Mouse (Mus musculus) embryonic facial prominence, embryonic 12.5 days (tissue): ENCODE data around the gene Rrp36. TPM values are rescaled to one million over a fixed set of nuclear protein-coding genes. Genes with fewer than 3 reads are reported as not detected.

Experiments used
- ATAC-seq: fragments of 200-750 bp; cut with Nextera tagmentation; 2 replicates; pipeline ENCODE4 v1.8.0; 2017; ENCODE audit not compliant: insufficient number of reproducible peaks, insufficient read depth, low FRiP score, low TSS enrichment
- H3K27ac ChIP-seq: fragments of 300-500 bp; sonication (generic); 2 replicates; pipeline ENCODE4 v1.5.1; 2016; ENCODE audit warnings: mild to moderate bottlenecking
- H3K27me3 ChIP-seq: fragments of 300-500 bp; sonication (generic); 2 replicates; pipeline ENCODE4 v1.6.1; 2016; ENCODE audit warnings: mild to moderate bottlenecking, moderate library complexity
- H3K36me3 ChIP-seq: fragments of 300-500 bp; sonication (generic); 2 replicates; pipeline ENCODE4 v1.6.1; 2016; ENCODE audit warnings: mild to moderate bottlenecking
- H3K4me1 ChIP-seq: fragments of 300-500 bp; sonication (generic); 2 replicates; pipeline ENCODE4 v1.6.1; 2016
- H3K4me2 ChIP-seq: fragments of 300-500 bp; sonication (generic); replicated peaks from 2 replicates; pipeline ENCODE4 v1.6.1; 2016; ENCODE audit warnings: mild to moderate bottlenecking, moderate library complexity
- H3K4me3 ChIP-seq: fragments of 300-500 bp; sonication (generic); 2 replicates; pipeline ENCODE4 v1.5.1; 2016; ENCODE audit warnings: mild to moderate bottlenecking
- H3K9ac ChIP-seq: fragments of 300-500 bp; sonication (generic); 2 replicates; pipeline ENCODE4 v1.6.1; 2016; ENCODE audit warnings: mild to moderate bottlenecking, moderate library complexity
- H3K9me3 ChIP-seq: fragments of 300-500 bp; sonication (generic); 2 replicates; pipeline ENCODE4 v1.6.1; 2016; ENCODE audit warnings: mild to moderate bottlenecking, moderate library complexity
- WGBS: fragments of 180-500 bp; shearing (Covaris S2); methylation state at CpG from one replicate; pipeline ENCODE4 v1.1.7; 2016; 5-methylcytosine and 5-hydroxymethylcytosine counted together
- polyA plus RNA-seq: library from polyadenylated mRNA; unstranded; fragments of >200 nt; fragmentation: Nextera tagmentation; extraction: Ambion mirVana; gene quantifications from 2 replicates; pipeline ENCODE4 v1.2.1, GENCODE M21; 2016

Rrp36 gene
- polyA plus RNA-seq, 1 experiment from 2014 or later = 62.6 TPM

GRCm38 (mm10) chr17:46703971-46704886, 30.1 kb upstream of the Rrp36 start:
- H3K27me3 ChIP-seq = no peaks in the 10 kb centered on the region
- 5% methylated on average over 40 of the region's 41 CpGs for WGBS
- peak overlapping the region; percentile 96 for H3K9ac ChIP-seq

DNA sequence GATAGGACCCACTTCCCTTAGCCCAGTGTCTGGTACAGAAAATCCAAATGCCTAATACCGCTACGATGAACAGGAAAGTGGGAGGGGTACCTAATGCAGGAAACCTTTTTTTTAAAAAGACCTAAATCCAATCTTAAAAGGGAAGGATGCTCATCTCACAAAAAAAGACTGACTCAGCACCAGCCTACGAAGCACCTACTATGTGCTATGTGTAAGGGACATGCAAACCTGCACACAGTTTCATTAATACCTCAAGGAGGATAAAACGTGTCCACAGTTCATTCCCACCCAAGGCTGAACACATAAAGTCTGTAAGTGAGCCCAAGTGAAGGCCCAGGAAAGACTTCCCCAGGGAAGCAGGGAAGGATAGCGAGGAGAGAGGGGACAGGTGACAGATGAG, 28.4 kb upstream of the Rrp36 start:
- Histone ChIP-seq H3K4me1 (peaks cover 35% of the 10 kb centered on the region), H3K36me3 (peaks cover 28% of the 10 kb centered on the region), H3K9ac (peak overlapping the region; percentile 96; the same call in 1 of the 2 replicates), H3K27ac (no peak overlapping the region), H3K27me3 (no peaks in the 10 kb centered on the region), H3K4me2 (peak overlapping the region; percentile 86), H3K4me3 (0 out of 2 replicates have a peak overlapping the region, but pooled peaks have one; percentile 89), H3K9me3 (no peaks in the 10 kb centered on the region)
- ATAC-seq = no peak
- WGBS = 86% methylated on average over 5 of the region's 5 CpGs

More at GRCm38 (mm10) chr17:46703971-46704886, 30.1 kb upstream of the Rrp36 start:
- Histone ChIP-seq H3K36me3 (peaks cover 12% of the 10 kb centered on the region), H3K4me2 (peak overlapping the region; percentile 86), H3K9me3 (no peaks in the 10 kb centered on the region), H3K27ac (peak overlapping the region; percentile 92), H3K4me3 (peak overlapping the region; percentile 89), H3K4me1 (peaks cover 35% of the 10 kb centered on the region)
- peak; percentile 78 for ATAC-seq

GRCm38 (mm10) chr17:46702100-46702499, 27.9 kb upstream of the Rrp36 start:
- peaks cover 35% of the 10 kb centered on the region for H3K4me1 ChIP-seq
- 90% methylated on average over 12 of the region's 12 CpGs for WGBS
- no peaks in the 10 kb centered on the region for H3K27me3 ChIP-seq
- H3K9ac ChIP-seq = 0 out of 2 replicates have a peak overlapping the region, but pooled peaks have one; percentile 31
- no peaks in the 10 kb centered on the region for H3K9me3 ChIP-seq
- H3K36me3 ChIP-seq = peaks cover 32% of the 10 kb centered on the region
- no peak for ATAC-seq
- H3K27ac ChIP-seq = no peak overlapping the region
- H3K4me2 ChIP-seq = no peak overlapping the region; the same call in 1 of the 2 replicates
- no peak overlapping the region for H3K4me3 ChIP-seq

- Histone ChIP-seq H3K27me3 (no peaks in the 10 kb centered on the region), H3K4me2 (no peak overlapping the region; the same call in 1 of the 2 replicates), H3K9ac (peak overlapping the region; percentile 31; the same call in 1 of the 2 replicates), H3K4me1 (peaks cover 34% of the 10 kb centered on the region), H3K9me3 (no peaks in the 10 kb centered on the region), H3K27ac (peak overlapping the region; percentile 46; the same call in 1 of the 2 replicates), H3K4me3 (no peak overlapping the region), H3K36me3 (peaks cover 33% of the 10 kb centered on the region)
- WGBS = 86% methylated on average over 12 of the region's 12 CpGs
- no peak for ATAC-seq
These were observed 27.3 kb upstream of the Rrp36 start for GRCm38 (mm10) chr17:46701489-46701888.

- Histone ChIP-seq H3K36me3 (peaks cover 38% of the 10 kb centered on the region), H3K4me3 (no peak overlapping the region), H3K4me1 (peaks cover 24% of the 10 kb centered on the region), H3K9ac (no peak overlapping the region), H3K9me3 (no peaks in the 10 kb centered on the region), H3K27ac (no peak overlapping the region), H3K4me2 (no peak overlapping the region), H3K27me3 (no peaks in the 10 kb centered on the region)
- no peak for ATAC-seq
- WGBS = 92% methylated on average over 3 of the region's 3 CpGs
These were observed 25.8 kb upstream of the Rrp36 start for GRCm38 (mm10) chr17:46699912-46700311.

GRCm38 (mm10) chr17:46699245-46699644, 25.1 kb upstream of the Rrp36 start:
- 82% methylated on average over 5 of the region's 5 CpGs for WGBS
- Histone ChIP-seq H3K4me3 (no peak overlapping the region), H3K4me1 (peaks cover 24% of the 10 kb centered on the region), H3K4me2 (no peak overlapping the region), H3K9ac (no peak overlapping the region), H3K27ac (no peak overlapping the region), H3K9me3 (no peaks in the 10 kb centered on the region), H3K27me3 (no peaks in the 10 kb centered on the region), H3K36me3 (peaks cover 38% of the 10 kb centered on the region)
- ATAC-seq = no peak

DNA sequence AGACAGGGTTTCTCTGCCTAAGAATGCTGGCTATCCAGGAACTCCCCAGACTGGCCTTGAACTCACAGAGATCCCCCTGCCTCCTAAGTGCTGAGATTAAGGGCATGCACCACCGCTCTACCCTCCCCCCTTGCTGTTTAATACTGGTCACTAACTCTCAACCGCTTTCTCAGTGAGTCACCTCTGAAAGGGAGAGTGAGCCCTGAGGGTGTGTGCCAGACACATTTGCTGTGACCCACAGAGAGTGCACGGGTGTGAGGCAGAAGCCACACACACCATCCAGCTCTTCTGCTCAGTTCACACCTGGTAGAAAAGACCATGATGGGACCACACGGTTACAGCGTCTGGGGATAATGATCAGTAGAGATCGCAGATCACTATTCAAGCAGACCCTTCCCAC, 24.4 kb upstream of the Rrp36 start:
- Histone ChIP-seq H3K9ac (no peak overlapping the region), H3K27ac (no peak overlapping the region), H3K4me2 (no peak overlapping the region), H3K4me3 (no peak overlapping the region), H3K36me3 (peaks cover 41% of the 10 kb centered on the region), H3K4me1 (peaks cover 17% of the 10 kb centered on the region), H3K27me3 (no peaks in the 10 kb centered on the region), H3K9me3 (no peaks in the 10 kb centered on the region)
- WGBS = 88% methylated on average over 6 of the region's 6 CpGs
- no peak for ATAC-seq

GRCm38 (mm10) chr17:46694517-46695063, 20.4 kb upstream of the Rrp36 start:
- no peaks in the 10 kb centered on the region for H3K4me1 ChIP-seq
- H3K27me3 ChIP-seq = no peaks in the 10 kb centered on the region
- H3K9ac ChIP-seq = no peak overlapping the region
- H3K9me3 ChIP-seq = no peaks in the 10 kb centered on the region
- H3K4me3 ChIP-seq = no peak overlapping the region
- 97% methylated on average over 1 of the region's 1 CpGs for WGBS
- ATAC-seq = no peak
- H3K36me3 ChIP-seq = peaks cover 47% of the 10 kb centered on the region
- H3K4me2 ChIP-seq = no peak overlapping the region
- H3K27ac ChIP-seq = no peak overlapping the region

GRCm38 (mm10) chr17:46691390-46691789, 17.2 kb upstream of the Rrp36 start:
- Histone ChIP-seq H3K4me1 (no peaks in the 10 kb centered on the region), H3K36me3 (peaks cover 31% of the 10 kb centered on the region), H3K27ac (no peak overlapping the region), H3K27me3 (no peaks in the 10 kb centered on the region), H3K4me2 (no peak overlapping the region), H3K4me3 (no peak overlapping the region), H3K9me3 (no peaks in the 10 kb centered on the region), H3K9ac (no peak overlapping the region)
- 93% methylated on average over 2 of the region's 2 CpGs for WGBS
- ATAC-seq = no peak

- ATAC-seq = no peak
- no peak overlapping the region for H3K4me2 ChIP-seq
- H3K4me1 ChIP-seq = no peaks in the 10 kb centered on the region
- H3K4me3 ChIP-seq = no peak overlapping the region
- no peak overlapping the region for H3K9ac ChIP-seq
- no peaks in the 10 kb centered on the region for H3K27me3 ChIP-seq
- H3K27ac ChIP-seq = no peak overlapping the region
- H3K36me3 ChIP-seq = peaks cover 34% of the 10 kb centered on the region
- WGBS = 91% methylated on average over 12 of the region's 12 CpGs
- H3K9me3 ChIP-seq = no peaks in the 10 kb centered on the region
These were observed 16.5 kb upstream of the Rrp36 start for GRCm38 (mm10) chr17:46690665-46691064.

DNA sequence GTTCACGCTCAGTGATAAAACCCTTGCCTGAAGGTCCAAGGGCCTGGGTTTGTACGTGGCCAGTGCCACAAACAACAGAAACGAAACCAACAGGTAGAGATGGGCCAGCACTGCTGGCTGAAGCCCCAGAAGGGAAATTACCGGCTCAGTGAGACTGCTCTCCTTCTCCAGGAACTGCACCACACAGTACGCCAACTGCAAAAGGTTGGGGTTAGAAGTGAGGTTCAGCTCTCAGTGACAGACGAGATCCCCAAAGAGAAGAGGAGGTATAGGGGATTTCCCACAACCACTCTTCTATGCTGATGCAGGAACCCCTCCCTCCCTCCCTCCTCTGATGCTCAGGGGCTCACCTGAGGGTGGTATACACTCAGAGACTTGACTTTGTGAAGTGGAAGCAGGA, 11.8 kb upstream of the Rrp36 start:
- 93% methylated on average over 6 of the region's 6 CpGs for WGBS
- H3K4me3 ChIP-seq = no peak overlapping the region
- H3K36me3 ChIP-seq = peaks cover 53% of the 10 kb centered on the region
- peaks cover 9% of the 10 kb centered on the region for H3K4me1 ChIP-seq
- no peaks in the 10 kb centered on the region for H3K9me3 ChIP-seq
- H3K27ac ChIP-seq = no peak overlapping the region
- H3K9ac ChIP-seq = no peak overlapping the region
- no peak overlapping the region for H3K4me2 ChIP-seq
- ATAC-seq = no peak
- H3K27me3 ChIP-seq = no peaks in the 10 kb centered on the region
